Mouse (Mus musculus): ENCODE measurements around the gene Eif4h. TPM values are rescaled to one million over a fixed set of nuclear protein-coding genes. Genes with fewer than 3 reads are reported as not detected.
A peak's percentile ranks its signal among the peaks of the same experiment; 100 is the strongest.

Eif4h gene
- polyA plus RNA-seq, 1 experiment from 2014 or later = 408 TPM

GRCm38 (mm10) chr5:134575833-134576232, 63.5 kb downstream of the Eif4h start:
- H3K27ac ChIP-seq = no peak overlapping the region
- 93% methylated on average over 5 of the region's 5 CpGs for WGBS
- no peaks in the 10 kb centered on the region for H3K27me3 ChIP-seq
- H3K36me3 ChIP-seq = no peaks in the 10 kb centered on the region
- no peak overlapping the region for H3K4me3 ChIP-seq
- H3K9me3 ChIP-seq = no peaks in the 10 kb centered on the region
- no peak overlapping the region for H3K9ac ChIP-seq
- no peak for ATAC-seq (ENCODE audit: insufficient number of reproducible peaks, low FRiP score, low TSS enrichment, low read depth)
- no peak overlapping the region for H3K4me2 ChIP-seq
- H3K4me1 ChIP-seq = peaks cover 9% of the 10 kb centered on the region

- no peaks in the 10 kb centered on the region for H3K9me3 ChIP-seq
- no peak for ATAC-seq (ENCODE audit: insufficient number of reproducible peaks, low FRiP score, low TSS enrichment, low read depth)
- H3K27ac ChIP-seq = peak overlapping the region; percentile 80
- WGBS = 33% methylated on average over 10 of the region's 10 CpGs
- peak overlapping the region; percentile 54 for H3K4me3 ChIP-seq
- no peaks in the 10 kb centered on the region for H3K27me3 ChIP-seq
- peaks cover 14% of the 10 kb centered on the region for H3K4me1 ChIP-seq
- no peak overlapping the region; the same call in 1 of the 2 replicates for H3K9ac ChIP-seq
- H3K4me2 ChIP-seq = peak overlapping the region; percentile 79
- H3K36me3 ChIP-seq = no peaks in the 10 kb centered on the region
These were observed 66.6 kb downstream of the Eif4h start for GRCm38 (mm10) chr5:134572508-134573214.

GRCm38 (mm10) chr5:134571730-134572507, 67.4 kb downstream of the Eif4h start:
- 1% methylated on average over 23 of the region's 23 CpGs for WGBS

More at GRCm38 (mm10) chr5:134571730-134572507, 67.4 kb downstream of the Eif4h start:
- H3K27ac ChIP-seq = peak overlapping the region; percentile 80
- peak; percentile 31; the same call in 1 of the 2 replicates for ATAC-seq (ENCODE audit: insufficient number of reproducible peaks, low FRiP score, low TSS enrichment, low read depth)
- H3K9ac ChIP-seq = peak overlapping the region; percentile 42
- H3K36me3 ChIP-seq = no peaks in the 10 kb centered on the region
- no peaks in the 10 kb centered on the region for H3K9me3 ChIP-seq
- peaks cover 14% of the 10 kb centered on the region for H3K4me1 ChIP-seq
- H3K27me3 ChIP-seq = no peaks in the 10 kb centered on the region
- peak overlapping the region; percentile 54 for H3K4me3 ChIP-seq
- peak overlapping the region; percentile 79 for H3K4me2 ChIP-seq

Small RNA genes lying within 50 kb of the gene (microRNA-seq; reads per million reads assigned to microRNA genes)
- not detected for gene Mir7228

Other genes with a start within 250 kb of the Eif4h start
- gene Gtf2ird1, start 182.8 kb downstream of the Eif4h start, polyA plus RNA-seq (2015; fragmentation: Nextera tagmentation; extraction: Ambion mirVana) = 93.5 and 102 TPM in 2 replicates
- 3.3 and 3.9 TPM in 2 replicates for gene Clip2, start 87.1 kb downstream of the Eif4h start, polyA plus RNA-seq (2015; fragmentation: Nextera tagmentation; extraction: Ambion mirVana)
- 0.09 and 0.17 TPM in 2 replicates for gene Syna, start 79.3 kb downstream of the Eif4h start, polyA plus RNA-seq (2015; fragmentation: Nextera tagmentation; extraction: Ambion mirVana)
- gene Rfc2, start 58.1 kb downstream of the Eif4h start, polyA plus RNA-seq (2015; fragmentation: Nextera tagmentation; extraction: Ambion mirVana) = 226 and 241 TPM in 2 replicates
- gene Lat2, start 24.5 kb downstream of the Eif4h start, polyA plus RNA-seq (2015; fragmentation: Nextera tagmentation; extraction: Ambion mirVana) = 7.9 and 8.8 TPM in 2 replicates
- gene Limk1, start 49.1 kb upstream of the Eif4h start, polyA plus RNA-seq (2015; fragmentation: Nextera tagmentation; extraction: Ambion mirVana) = 4.7 and 7.0 TPM in 2 replicates
- gene Eln, start 107.8 kb upstream of the Eif4h start, polyA plus RNA-seq (2015; fragmentation: Nextera tagmentation; extraction: Ambion mirVana) = 178 and 206 TPM in 2 replicates